In the genomic region with DNA sequence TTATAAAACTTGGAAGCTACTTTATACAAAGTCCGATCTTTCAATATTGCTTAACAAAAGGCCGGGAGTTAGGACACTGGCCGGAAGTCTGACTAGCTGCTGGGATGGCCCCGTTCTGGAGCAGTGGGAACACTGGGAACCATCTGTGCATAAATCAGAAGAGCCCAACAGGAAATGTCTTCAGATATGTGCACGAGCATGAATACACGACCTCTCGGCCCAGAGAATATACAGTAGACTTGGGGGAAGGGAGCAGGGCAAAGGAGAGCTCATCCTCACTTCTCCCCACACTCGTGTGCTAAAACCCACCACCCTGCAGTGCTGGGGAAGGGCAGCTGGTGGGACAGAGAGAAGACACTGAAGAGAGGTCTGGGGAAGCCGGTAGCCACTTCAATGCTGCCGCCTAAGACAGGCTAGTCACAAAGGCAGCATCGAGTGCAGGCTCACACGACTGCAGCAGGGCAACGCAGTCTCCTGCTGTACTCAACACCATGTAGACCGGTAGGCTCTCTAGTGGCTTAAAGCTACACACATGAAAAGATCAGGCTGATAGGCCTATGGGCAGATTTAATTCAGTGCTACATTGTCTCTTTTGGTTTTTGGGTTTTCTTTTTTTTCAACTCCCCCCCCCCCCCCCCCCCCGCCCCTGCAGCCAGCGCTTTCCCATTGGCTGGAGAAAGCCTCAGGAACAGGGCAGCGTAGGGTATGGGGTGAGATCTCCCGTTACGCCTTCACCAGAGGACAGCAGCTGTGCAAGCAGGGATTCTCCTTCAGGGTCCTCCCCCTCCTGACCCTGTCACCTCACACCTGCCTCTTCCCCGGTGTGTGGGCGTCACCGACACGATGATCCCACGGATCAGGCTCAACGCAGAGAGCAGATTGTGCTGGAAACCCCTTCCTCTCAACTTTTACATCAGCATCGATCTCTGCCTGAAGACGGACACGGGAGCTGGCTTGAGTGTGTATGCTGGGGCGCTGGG, we compare ENCODE assay signal across 8 mouse cellular contexts. TPM values are rescaled to one million over a fixed set of nuclear protein-coding genes. Genes with fewer than 3 reads are reported as not detected.
DNase-seq lines count a peak whose midpoint lies in the region; ATAC-seq lines count a peak whose summit lies in the region.

No protein-coding gene starts in this region.

- no peaks in the 10 kb centered on the region for H3K27me3 ChIP-seq in hindbrain, embryonic 13.5 days
- H3K27me3 ChIP-seq in liver, embryonic 11.5 days (replicated peaks; ENCODE audit: control insufficient read depth, insufficient read depth, low read length) = no peaks in the 10 kb centered on the region
- no peaks in the 10 kb centered on the region for H3K27me3 ChIP-seq in neural tube, embryonic 12.5 days (replicated peaks)

- H3K4me1 ChIP-seq in hindbrain, embryonic 13.5 days (replicated peaks) = peaks cover 17% of the 10 kb centered on the region
- peaks cover 6% of the 10 kb centered on the region; the same call in 1 of the 2 replicates for H3K4me1 ChIP-seq in liver, embryonic 11.5 days (replicated peaks; ENCODE audit: control insufficient read depth, insufficient read depth, low read length)
- peaks cover 10% of the 10 kb centered on the region for H3K4me1 ChIP-seq in neural tube, embryonic 12.5 days

- peak; percentile 48 to 50 for DNase-seq in cerebellum, adult 18-20 months
- peak; percentile 40 for DNase-seq in embryo, embryonic 9.5 days (ENCODE audit: extremely low spot score)
- DNase-seq in liver, embryonic 11.5 days (ENCODE audit: low spot score) = no peak
- DNase-seq in layer of hippocampus, postnatal 25 days (ENCODE audit: extremely low spot score in 1 of 2, low spot score in 1 of 2) = no peak
- DNase-seq in frontal cortex, postnatal 25 days (ENCODE audit: low spot score in 2 of 2) = no peak

- no peak overlapping the region for H3K4me3 ChIP-seq in hindbrain, embryonic 13.5 days
- H3K4me3 ChIP-seq in liver, embryonic 11.5 days (ENCODE audit: low read depth, low read length) = no peak overlapping the region
- peak overlapping the region; percentile 7; the same call in 1 of the 2 replicates for H3K4me3 ChIP-seq in neural tube, embryonic 12.5 days

- H3K36me3 ChIP-seq in hindbrain, embryonic 13.5 days = peaks cover 37% of the 10 kb centered on the region
- peaks cover 5% of the 10 kb centered on the region; the same call in 1 of the 2 replicates for H3K36me3 ChIP-seq in liver, embryonic 11.5 days (ENCODE audit: control insufficient read depth, insufficient read depth, low read length)
- H3K36me3 ChIP-seq in neural tube, embryonic 12.5 days = peaks cover 25% of the 10 kb centered on the region

- no peaks in the 10 kb centered on the region for H3K9me3 ChIP-seq in hindbrain, embryonic 13.5 days
- H3K9me3 ChIP-seq in liver, embryonic 11.5 days (ENCODE audit: control insufficient read depth, low read length) = no peaks in the 10 kb centered on the region
- H3K9me3 ChIP-seq in neural tube, embryonic 12.5 days = no peaks in the 10 kb centered on the region

- no peak for ATAC-seq in hindbrain, embryonic 13.5 days (ENCODE audit: low FRiP score)
- ATAC-seq in liver, embryonic 11.5 days (replicated peaks; ENCODE audit: low FRiP score) = no peak
- peak; percentile 69 for ATAC-seq in neural tube, embryonic 12.5 days (ENCODE audit: low FRiP score, low read depth)
- ATAC-seq in megakaryocyte, adult 5-6 weeks (ENCODE audit: poor library complexity, severe bottlenecking) = no peak

- H3K4me2 ChIP-seq in hindbrain, embryonic 13.5 days = peak overlapping the region; percentile 39
- H3K4me2 ChIP-seq in liver, embryonic 11.5 days = peak overlapping the region; percentile 41
- peak overlapping the region; percentile 46 for H3K4me2 ChIP-seq in neural tube, embryonic 12.5 days (replicated peaks)

- peak overlapping the region; percentile 35; the same call in 1 of the 2 replicates for H3K27ac ChIP-seq in hindbrain, embryonic 13.5 days
- H3K27ac ChIP-seq in liver, embryonic 11.5 days (ENCODE audit: low read depth, low read length) = no peak overlapping the region
- no peak overlapping the region for H3K27ac ChIP-seq in neural tube, embryonic 12.5 days

- peak overlapping the region; percentile 56 for H3K9ac ChIP-seq in hindbrain, embryonic 13.5 days
- no peak overlapping the region for H3K9ac ChIP-seq in liver, embryonic 11.5 days (ENCODE audit: low read depth, low read length)
- H3K9ac ChIP-seq in neural tube, embryonic 12.5 days = no peak overlapping the region; the same call in 1 of the 2 replicates

- WGBS in hindbrain, embryonic 13.5 days = 32% methylated on average over 28 of the region's 29 CpGs
- WGBS in liver, embryonic 11.5 days = 40% methylated on average over 29 of the region's 29 CpGs
- WGBS in neural tube, embryonic 12.5 days = 31% methylated on average over 27 of the region's 29 CpGs

RNA-seq across cellular contexts. Expression of gene Blm, which starts 52.1 kb away (rescaled TPM):
- 11.3 and 13.5 TPM in 2 replicates for polyA plus RNA-seq in hindbrain, embryonic 13.5 days (2015; fragmentation: Nextera tagmentation; extraction: Ambion mirVana)
- 54.8 and 58.3 TPM in 2 replicates for polyA plus RNA-seq in liver, embryonic 11.5 days (2014; fragmentation: Nextera tagmentation; extraction: Ambion mirVana)
- polyA plus RNA-seq in neural tube, embryonic 12.5 days (2016; fragmentation: Nextera tagmentation; extraction: Ambion mirVana) = 24.8 and 27.0 TPM in 2 replicates
- total RNA-seq in layer of hippocampus, postnatal 25 days (2021) = 1 to 10 TPM; 3.8 to 5.0 TPM
- 38.8 and 45.4 TPM in 2 replicates for total RNA-seq in megakaryocyte, adult 5-6 weeks (2015)
- total RNA-seq in megakaryocyte, adult 5-6 weeks (2017) = 27.1 and 30.9 TPM in 2 replicates

Comparison
In these comparisons a context has a peak if more than half of its experiments do, and no peak if none do; other contexts are left out.
1. DNase-seq: peak in cerebellum, adult 18-20 months (2 of 2) and embryo, embryonic 9.5 days (single experiment); none in liver, embryonic 11.5 days (single experiment), layer of hippocampus, postnatal 25 days (0 of 2) and frontal cortex, postnatal 25 days (0 of 2).
2. Peak in every context shown above with its lines, with median percentiles within 50 percentile points of each other: H3K4me2 ChIP-seq.